In genomic region chr5:146867246-146867945, GRCm38 (mm10) we compare ENCODE assay signal across 8 mouse cellular contexts. TPM values are rescaled to one million over a fixed set of nuclear protein-coding genes. Genes with fewer than 3 reads are reported as not detected.
DNase-seq lines count a peak whose midpoint lies in the region; ATAC-seq lines count a peak whose summit lies in the region.

No protein-coding gene starts in this region.

- 8% methylated on average over 19 of the region's 19 CpGs for WGBS in midbrain, embryonic 11.5 days

- H3K9me3 ChIP-seq in midbrain, embryonic 11.5 days (ENCODE audit: control insufficient read depth, low read length) = no peaks in the 10 kb centered on the region

- peak overlapping the region; percentile 36 for H3K4me2 ChIP-seq in midbrain, embryonic 11.5 days

- no peaks in the 10 kb centered on the region for H3K27me3 ChIP-seq in midbrain, embryonic 11.5 days (ENCODE audit: control insufficient read depth, insufficient read depth, low read length)

- H3K4me3 ChIP-seq in midbrain, embryonic 11.5 days (ENCODE audit: low read depth, low read length) = no peak overlapping the region

- intact Hi-C loops in left cerebral cortex, postnatal 4 days (cut with DNase I) = no loop called here

- 0 out of 2 replicates have a peak, but pooled peaks have one; percentile 35 for ATAC-seq in midbrain, embryonic 11.5 days (ENCODE audit: low FRiP score)

- H3K4me1 ChIP-seq in midbrain, embryonic 11.5 days (ENCODE audit: control insufficient read depth, insufficient read depth, low read length) = no peaks in the 10 kb centered on the region

- no peaks in the 10 kb centered on the region for H3K36me3 ChIP-seq in midbrain, embryonic 11.5 days (ENCODE audit: control insufficient read depth, insufficient read depth, low read length)

- no peak overlapping the region for H3K27ac ChIP-seq in midbrain, embryonic 11.5 days (ENCODE audit: low read depth, low read length)

- DNase-seq in cerebellum, adult 11-12 months = peak; percentile 12
- no peak for DNase-seq in cerebellum, adult 11 months
- peak; percentile 23 for DNase-seq in cerebellum, postnatal 36 days
- peak; percentile 15 for DNase-seq in gastrocnemius, adult 18-20 months (ENCODE audit: low spot score)
- peak; percentile 89 for DNase-seq in induced T-regulatory cell, adult 2 months (ENCODE audit: low read depth)
- peak; percentile 41 for DNase-seq in left cerebral cortex, postnatal 4 days
- DNase-seq in midbrain, embryonic 11.5 days (ENCODE audit: low spot score, missing footprints) = peak; percentile 90
- DNase-seq in spleen, postnatal 36 days (ENCODE audit: low spot score in 2 of 2) = peak; percentile 49 to 58

- peak overlapping the region; percentile 34 for H3K9ac ChIP-seq in midbrain, embryonic 11.5 days (ENCODE audit: low read length)

RNA-seq across cellular contexts. Expression of gene Rasl11a, which starts 22.5 kb away (rescaled TPM):
- 1 to 10 TPM; 1.7 to 1.8 TPM for total RNA-seq in gastrocnemius, adult 18-20 months (2021)
- total RNA-seq in left cerebral cortex, postnatal 4 days (2021) = 10 to 100 TPM; 10.0 to 10.6 TPM
- 23.2 and 28.4 TPM in 2 replicates for polyA plus RNA-seq in midbrain, embryonic 11.5 days (2014; fragmentation: Nextera tagmentation; extraction: Ambion mirVana)

RNA-seq across cellular contexts. Expression of gene Rpl21, which starts 34.7 kb away (rescaled TPM):
- total RNA-seq in gastrocnemius, adult 18-20 months (2021) = 100 to 1,000 TPM; 133 to 155 TPM
- total RNA-seq in left cerebral cortex, postnatal 4 days (2021) = 100 to 1,000 TPM; 211 to 238 TPM
- 495 and 509 TPM in 2 replicates for polyA plus RNA-seq in midbrain, embryonic 11.5 days (2014; fragmentation: Nextera tagmentation; extraction: Ambion mirVana)
